Mouse (Mus musculus) hindbrain, embryonic 13.5 days (tissue): ENCODE measurements at regions not wholly inside any gene's neighbourhood (a gene's known extent, or its start where the extent isn't known, plus 50 kb on each side); places are given as distances from the start of the nearest gene placed in this dataset.

Experiments used
- ATAC-seq: fragments of 200-750 bp; cut with Nextera tagmentation; 2 replicates; pipeline ENCODE4 v1.8.0; 2017; ENCODE audit warnings: moderate TSS enrichment; ENCODE audit not compliant: low FRiP score
- H3K27ac ChIP-seq: fragments of 300-500 bp; sonication (generic); 2 replicates; pipeline ENCODE4 v1.5.1; 2015; ENCODE audit warnings: inconsistent platforms, mild to moderate bottlenecking, moderate library complexity
- H3K27me3 ChIP-seq: fragments of 300-500 bp; sonication (generic); 2 replicates; pipeline ENCODE4 v1.6.1; 2015; ENCODE audit warnings: mild to moderate bottlenecking, inconsistent platforms
- H3K36me3 ChIP-seq: fragments of 300-500 bp; sonication (generic); 2 replicates; pipeline ENCODE4 v1.6.1; 2015; ENCODE audit warnings: mild to moderate bottlenecking, inconsistent platforms
- H3K4me1 ChIP-seq: fragments of 300-500 bp; sonication (generic); replicated peaks from 2 replicates; pipeline ENCODE4 v1.6.1; 2015; ENCODE audit warnings: inconsistent platforms
- H3K4me2 ChIP-seq: fragments of 300-500 bp; sonication (generic); 2 replicates; pipeline ENCODE4 v1.6.1; 2015; ENCODE audit warnings: inconsistent platforms, mild to moderate bottlenecking, moderate library complexity
- H3K4me3 ChIP-seq: fragments of 300-500 bp; sonication (generic); 2 replicates; pipeline ENCODE4 v1.5.1; 2015; ENCODE audit warnings: mild to moderate bottlenecking, inconsistent platforms
- H3K9ac ChIP-seq: fragments of 300-500 bp; sonication (generic); 2 replicates; pipeline ENCODE4 v1.6.1; 2015; ENCODE audit warnings: mild to moderate bottlenecking, inconsistent platforms
- H3K9me3 ChIP-seq: fragments of 300-500 bp; sonication (generic); 2 replicates; pipeline ENCODE4 v1.6.1; 2016; ENCODE audit warnings: inconsistent platforms
- WGBS: fragments of 180-500 bp; shearing (Covaris S2); methylation state at CpG from one replicate; pipeline ENCODE4 v1.1.7; 2015; 5-methylcytosine and 5-hydroxymethylcytosine counted together

- no peak for ATAC-seq
- no peaks in the 10 kb centered on the region for H3K27me3 ChIP-seq
Measured at GRCm38 (mm10) chr4:54106976-54107375, 281.1 kb downstream of the Tmem38b start.

GRCm38 (mm10) chr4:54116310-54116709, 290.5 kb downstream of the Tmem38b start:
- WGBS, result 83% methylated on average over 2 of the region's 2 CpGs
- H3K27ac ChIP-seq, result no peak overlapping the region

More at GRCm38 (mm10) chr4:54106976-54107375, 281.1 kb downstream of the Tmem38b start:
- Histone ChIP-seq H3K4me2 (no peak overlapping the region), H3K9ac (no peak overlapping the region), H3K4me3 (no peak overlapping the region), H3K36me3 (no peaks in the 10 kb centered on the region), H3K4me1 (0 out of 2 replicates have a peak, but pooled peaks cover 3% of the 10 kb centered on the region), H3K9me3 (no peaks in the 10 kb centered on the region), H3K27ac (no peak overlapping the region)
- WGBS, result 76% methylated on average over 4 of the region's 4 CpGs

GRCm38 (mm10) chr4:54118179-54118846, 292.5 kb downstream of the Tmem38b start:
- Histone ChIP-seq H3K9me3 (no peaks in the 10 kb centered on the region), H3K36me3 (no peaks in the 10 kb centered on the region), H3K4me1 (0 out of 2 replicates have a peak, but pooled peaks cover 4% of the 10 kb centered on the region), H3K9ac (no peak overlapping the region), H3K4me2 (no peak overlapping the region), H3K27me3 (no peaks in the 10 kb centered on the region), H3K4me3 (no peak overlapping the region), H3K27ac (no peak overlapping the region)
- ATAC-seq, result no peak
- 34% methylated on average over 6 of the region's 6 CpGs for WGBS

More at GRCm38 (mm10) chr4:54116310-54116709, 290.5 kb downstream of the Tmem38b start:
- no peak for ATAC-seq
- H3K4me1 ChIP-seq, result 0 out of 2 replicates have a peak, but pooled peaks cover 4% of the 10 kb centered on the region
- no peak overlapping the region for H3K4me2 ChIP-seq
- H3K27me3 ChIP-seq, result no peaks in the 10 kb centered on the region
- no peak overlapping the region for H3K4me3 ChIP-seq
- no peaks in the 10 kb centered on the region for H3K9me3 ChIP-seq
- no peak overlapping the region for H3K9ac ChIP-seq
- no peaks in the 10 kb centered on the region for H3K36me3 ChIP-seq

GRCm38 (mm10) chr4:54128717-54129698, 303.2 kb downstream of the Tmem38b start:
- H3K4me1 ChIP-seq, result no peaks in the 10 kb centered on the region
- 63% methylated on average over 8 of the region's 8 CpGs for WGBS

GRCm38 (mm10) chr4:54156146-54156545, 330.3 kb downstream of the Tmem38b start:
- Histone ChIP-seq H3K9me3 (no peaks in the 10 kb centered on the region), H3K4me3 (no peak overlapping the region)
- WGBS, result 86% methylated on average over 4 of the region's 4 CpGs

More at GRCm38 (mm10) chr4:54128717-54129698, 303.2 kb downstream of the Tmem38b start:
- Histone ChIP-seq H3K9me3 (no peaks in the 10 kb centered on the region), H3K27me3 (no peaks in the 10 kb centered on the region), H3K9ac (no peak overlapping the region), H3K4me2 (no peak overlapping the region), H3K27ac (no peak overlapping the region), H3K4me3 (no peak overlapping the region), H3K36me3 (no peaks in the 10 kb centered on the region)
- ATAC-seq, result no peak

GRCm38 (mm10) chr4:54161337-54161993, 335.6 kb downstream of the Tmem38b start:
- Histone ChIP-seq H3K9me3 (no peaks in the 10 kb centered on the region), H3K4me1 (0 out of 2 replicates have a peak, but pooled peaks cover 4% of the 10 kb centered on the region), H3K27me3 (no peaks in the 10 kb centered on the region), H3K36me3 (no peaks in the 10 kb centered on the region), H3K27ac (no peak overlapping the region), H3K9ac (no peak overlapping the region), H3K4me3 (no peak overlapping the region), H3K4me2 (no peak overlapping the region)
- ATAC-seq, result no peak
- WGBS, result 82% methylated on average over 9 of the region's 9 CpGs

More at GRCm38 (mm10) chr4:54156146-54156545, 330.3 kb downstream of the Tmem38b start:
- no peaks in the 10 kb centered on the region for H3K36me3 ChIP-seq
- no peaks in the 10 kb centered on the region for H3K4me1 ChIP-seq
- no peaks in the 10 kb centered on the region for H3K27me3 ChIP-seq
- ATAC-seq, result no peak
- no peak overlapping the region for H3K9ac ChIP-seq
- H3K27ac ChIP-seq, result no peak overlapping the region
- no peak overlapping the region for H3K4me2 ChIP-seq

GRCm38 (mm10) chr4:54162308-54162707, 336.5 kb downstream of the Tmem38b start:
- 60% methylated on average over 8 of the region's 8 CpGs for WGBS

GRCm38 (mm10) chr4:54170202-54170931, 344.5 kb downstream of the Tmem38b start:
- Histone ChIP-seq H3K4me2 (no peak overlapping the region), H3K27ac (no peak overlapping the region), H3K4me1 (no peaks in the 10 kb centered on the region), H3K9me3 (no peaks in the 10 kb centered on the region), H3K36me3 (no peaks in the 10 kb centered on the region), H3K27me3 (no peaks in the 10 kb centered on the region), H3K4me3 (no peak overlapping the region), H3K9ac (no peak overlapping the region)
- 89% methylated on average over 13 of the region's 13 CpGs for WGBS
- ATAC-seq, result 0 out of 2 replicates have a peak, but pooled peaks have one; percentile 28

More at GRCm38 (mm10) chr4:54162308-54162707, 336.5 kb downstream of the Tmem38b start:
- Histone ChIP-seq H3K4me3 (no peak overlapping the region), H3K27ac (no peak overlapping the region; the same call in 1 of the 2 replicates), H3K9ac (no peak overlapping the region), H3K4me1 (0 out of 2 replicates have a peak, but pooled peaks cover 4% of the 10 kb centered on the region), H3K9me3 (no peaks in the 10 kb centered on the region), H3K4me2 (no peak overlapping the region), H3K27me3 (no peaks in the 10 kb centered on the region), H3K36me3 (no peaks in the 10 kb centered on the region)
- ATAC-seq, result no peak

- Histone ChIP-seq H3K27ac (no peak overlapping the region), H3K9me3 (peaks cover 7% of the 10 kb centered on the region), H3K36me3 (no peaks in the 10 kb centered on the region), H3K4me2 (no peak overlapping the region), H3K4me3 (no peak overlapping the region), H3K9ac (no peak overlapping the region), H3K4me1 (no peaks in the 10 kb centered on the region), H3K27me3 (no peaks in the 10 kb centered on the region)
- ATAC-seq, result no peak
- WGBS, result 90% methylated on average over 1 of the region's 1 CpGs
Measured at GRCm38 (mm10) chr4:54184213-54184612, 358.4 kb downstream of the Tmem38b start.

GRCm38 (mm10) chr4:54195734-54196133, 369.9 kb downstream of the Tmem38b start:
- 97% methylated on average over 2 of the region's 2 CpGs for WGBS
- H3K36me3 ChIP-seq, result no peaks in the 10 kb centered on the region
- H3K27ac ChIP-seq, result no peak overlapping the region
- no peaks in the 10 kb centered on the region for H3K27me3 ChIP-seq
- H3K4me2 ChIP-seq, result no peak overlapping the region
- H3K9ac ChIP-seq, result no peak overlapping the region
- H3K4me1 ChIP-seq, result no peaks in the 10 kb centered on the region
- H3K9me3 ChIP-seq, result no peaks in the 10 kb centered on the region
- no peak overlapping the region for H3K4me3 ChIP-seq
- no peak for ATAC-seq

GRCm38 (mm10) chr4:54202440-54202839, 376.6 kb downstream of the Tmem38b start:
- Histone ChIP-seq H3K9me3 (no peaks in the 10 kb centered on the region), H3K27ac (no peak overlapping the region), H3K36me3 (no peaks in the 10 kb centered on the region), H3K4me3 (no peak overlapping the region), H3K4me2 (no peak overlapping the region), H3K9ac (no peak overlapping the region), H3K27me3 (no peaks in the 10 kb centered on the region), H3K4me1 (no peaks in the 10 kb centered on the region)
- WGBS, result 92% methylated on average over 4 of the region's 4 CpGs
- no peak for ATAC-seq
